Mouse (Mus musculus) kidney, postnatal 25 days (tissue): ENCODE data around the gene Igdcc3.

Experiments used
- DNase-seq, 2 experiments: peaks; one replicate each; pipeline ENCODE4 v3.0.0; 2021; ENCODE audit warnings: mixed read lengths in 2 of 2

Igdcc3 gene

DNA sequence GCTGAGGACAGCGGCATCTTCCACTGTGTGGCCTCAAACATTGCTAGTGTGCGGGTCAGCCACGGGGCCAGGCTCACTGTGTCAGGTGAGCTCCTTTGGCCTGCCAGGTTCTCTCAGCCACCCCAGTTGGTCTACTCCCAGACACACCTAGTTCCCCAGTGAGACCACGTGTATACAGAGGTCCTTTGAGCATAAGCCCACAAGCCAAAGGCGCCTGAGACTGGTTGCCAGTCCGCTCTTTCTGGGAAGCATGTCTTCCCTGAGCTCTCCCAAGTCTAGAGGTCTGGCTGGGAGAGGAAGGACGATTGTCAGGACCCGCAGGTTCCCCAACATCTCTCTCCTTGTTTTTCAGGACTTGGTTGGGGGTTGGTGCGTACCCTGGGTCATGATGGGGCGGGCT, 36.9 kb downstream of the Igdcc3 start:
- no peak for DNase-seq

DNA sequence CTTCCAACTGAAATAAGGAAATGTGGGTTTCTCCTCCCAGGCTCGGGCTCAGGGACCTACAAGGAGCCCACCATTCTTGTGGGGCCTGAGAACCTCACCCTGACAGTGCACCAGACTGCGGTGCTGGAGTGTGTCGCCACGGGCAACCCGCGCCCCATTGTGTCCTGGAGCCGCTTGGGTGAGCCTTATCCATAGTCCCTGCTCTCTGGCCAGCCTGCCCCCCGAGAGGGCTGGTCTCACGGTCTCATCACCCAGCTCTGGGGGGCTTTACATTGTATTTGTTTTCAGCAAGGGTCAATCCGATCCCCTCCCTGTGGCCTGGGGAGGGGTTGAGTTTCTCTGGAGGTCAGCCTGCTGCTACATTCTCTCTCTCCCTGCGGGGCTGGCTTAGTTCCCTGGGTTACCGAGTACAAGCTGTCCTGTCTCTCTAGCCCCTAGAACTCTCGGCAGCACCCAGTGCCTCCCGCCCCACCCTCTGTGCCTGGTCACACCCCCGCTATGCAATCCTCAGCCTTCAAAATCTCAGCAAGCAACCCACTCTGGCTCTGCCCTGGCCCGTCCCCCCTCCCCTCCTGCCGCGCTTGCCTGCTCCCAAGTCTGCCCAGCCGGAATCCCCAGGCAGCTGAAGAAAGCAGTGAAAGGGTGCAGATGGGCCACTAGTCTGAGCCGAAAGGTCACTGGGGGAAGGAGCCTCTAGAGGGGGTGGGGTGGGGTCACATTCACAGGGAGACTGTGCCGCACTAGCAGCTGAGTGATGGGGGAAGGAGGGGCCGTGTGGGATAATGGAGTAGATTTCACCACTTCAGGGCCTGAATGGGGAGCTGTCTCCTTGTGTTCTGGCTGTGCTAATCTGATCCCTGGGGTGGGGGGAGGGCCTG, 37.6 kb downstream of the Igdcc3 start:
- peak in 1 of 2 experiments; percentile 45 for DNase-seq

DNA sequence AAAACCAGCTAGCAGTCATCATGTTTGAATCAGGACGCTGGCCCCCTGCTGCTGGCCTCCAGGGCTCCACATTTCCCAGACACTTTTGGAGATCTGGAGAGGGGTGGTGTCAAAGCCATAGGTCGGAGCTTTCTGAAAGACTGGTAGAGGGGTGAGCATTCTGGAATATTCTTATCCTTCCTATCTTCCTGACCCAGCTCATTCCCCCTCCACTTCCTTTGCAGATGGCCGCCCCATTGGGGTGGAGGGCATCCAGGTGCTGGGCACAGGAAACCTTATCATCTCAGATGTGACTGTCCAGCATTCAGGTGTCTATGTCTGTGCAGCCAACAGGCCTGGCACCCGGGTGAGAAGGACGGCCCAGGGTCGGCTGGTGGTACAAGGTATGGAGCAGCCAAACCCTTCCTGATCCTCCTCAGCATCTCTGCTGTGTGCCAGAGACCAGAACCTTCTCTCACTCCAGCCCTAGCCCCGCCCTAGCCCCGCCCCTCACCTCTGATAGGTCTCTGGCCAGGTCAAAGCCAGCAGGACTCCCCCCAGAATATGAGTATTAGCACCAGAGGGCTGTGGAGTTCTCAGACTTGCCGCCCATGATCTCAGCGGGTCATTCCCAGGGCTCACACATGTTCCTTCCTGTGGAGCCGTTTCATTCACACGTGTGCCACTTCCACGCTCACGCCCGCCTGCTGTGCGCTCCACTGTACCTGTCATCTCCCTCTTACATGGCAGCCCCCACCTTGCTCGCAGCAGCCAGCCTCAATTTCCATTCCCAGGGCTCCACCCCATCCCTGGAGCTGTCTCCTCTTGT, 39.0 kb downstream of the Igdcc3 start:
- no peak for DNase-seq

- DNase-seq, result peak; percentile 84 to 92
These were observed 47.6 kb downstream of the Igdcc3 start for GRCm38 (mm10) chr9:65188599-65188998.

GRCm38 (mm10) chr9:65190306-65190705, 49.3 kb downstream of the Igdcc3 start:
- DNase-seq, result no peak

DNA sequence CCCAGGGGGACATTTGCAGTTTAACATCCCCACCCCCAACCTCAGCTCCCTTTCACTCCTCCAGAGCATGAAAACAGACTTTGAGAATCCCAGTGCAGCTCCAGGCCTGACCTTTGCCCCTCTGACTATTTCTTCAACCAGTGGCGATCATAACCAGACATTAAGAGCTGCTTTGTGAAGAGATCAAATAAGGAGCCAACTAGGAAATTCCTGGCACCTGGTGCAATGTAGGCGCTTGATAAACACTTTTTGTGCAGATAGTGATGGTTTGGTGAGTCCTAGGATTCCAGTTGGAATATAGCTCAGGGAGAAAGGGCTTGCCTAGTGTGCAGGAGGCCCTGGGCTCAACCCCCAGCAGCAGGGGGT, 50.4 kb downstream of the Igdcc3 start:
- DNase-seq, result peak in 1 of 2 experiments; percentile 49

GRCm38 (mm10) chr9:65191755-65192469, 50.9 kb downstream of the Igdcc3 start:
- DNase-seq, result no peak

DNA sequence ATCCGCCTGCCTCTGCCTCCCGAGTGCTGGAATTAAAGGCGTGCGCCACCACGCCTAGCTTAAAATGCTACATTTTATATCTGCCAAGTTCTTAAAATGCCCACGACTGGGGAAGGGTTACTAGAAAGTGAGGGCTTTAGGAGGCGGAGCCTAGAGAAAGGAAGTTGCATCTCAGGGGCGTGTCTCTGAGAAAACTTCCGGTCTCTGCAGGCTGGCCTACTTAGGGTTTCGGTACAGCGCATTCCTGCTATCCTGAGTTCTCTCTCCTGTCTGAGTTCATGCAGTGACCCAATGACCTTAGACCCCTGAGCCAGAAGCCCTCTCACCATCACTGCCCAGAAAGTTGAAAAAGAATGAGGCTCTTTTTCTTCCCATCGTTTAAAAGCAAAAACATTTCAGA, 52.2 kb downstream of the Igdcc3 start:
- no peak for DNase-seq

DNA sequence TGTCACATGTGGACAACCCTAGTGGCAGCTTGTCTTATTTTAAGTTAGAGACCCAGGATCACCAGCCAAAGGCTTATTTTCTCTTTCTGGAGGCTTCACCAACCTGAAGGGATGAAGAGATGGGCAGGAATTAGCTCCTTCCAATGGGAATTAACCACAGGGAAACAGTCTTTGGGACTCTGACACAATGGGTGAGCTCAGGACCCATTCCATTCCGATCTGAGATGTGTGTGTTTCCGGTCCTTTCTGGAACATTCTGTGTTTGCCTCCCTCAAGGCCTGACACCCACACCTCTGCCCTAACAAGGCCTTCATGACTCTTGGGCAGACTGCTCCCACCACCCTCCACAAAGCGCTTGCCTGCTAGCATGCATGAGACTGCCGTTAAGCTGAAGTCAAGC, 54.1 kb downstream of the Igdcc3 start, which contains the start of gene Parp16:
Parp16 (plus strand) TSS at position 301 of the 400 bp plus-strand sequence.
- DNase-seq, result no peak

DNA sequence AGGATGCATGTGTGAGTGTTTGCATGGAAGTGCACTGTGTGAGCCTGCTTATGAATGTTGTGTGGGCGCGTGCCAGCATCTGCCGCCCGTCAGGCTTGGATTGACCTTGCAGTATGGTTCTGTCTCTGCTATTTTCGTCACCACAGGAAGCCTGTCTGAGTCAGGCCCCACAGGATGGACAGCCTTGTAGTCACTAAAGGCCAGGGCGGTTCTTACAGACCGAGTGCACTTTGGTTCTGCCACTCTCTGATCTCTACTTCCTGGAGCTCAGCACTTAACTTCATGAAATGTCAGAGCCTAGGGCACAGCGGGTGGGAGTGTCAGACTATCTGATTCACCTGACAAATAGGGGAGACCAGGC, 54.6 kb downstream of the Igdcc3 start:
- DNase-seq, result peak; percentile 58 to 79

- no peak for DNase-seq
These were observed 55.2 kb downstream of the Igdcc3 start for GRCm38 (mm10) chr9:65195982-65196737.

GRCm38 (mm10) chr9:65196738-65197569, 56.0 kb downstream of the Igdcc3 start:
- peak; percentile 93 to 96 for DNase-seq

DNA sequence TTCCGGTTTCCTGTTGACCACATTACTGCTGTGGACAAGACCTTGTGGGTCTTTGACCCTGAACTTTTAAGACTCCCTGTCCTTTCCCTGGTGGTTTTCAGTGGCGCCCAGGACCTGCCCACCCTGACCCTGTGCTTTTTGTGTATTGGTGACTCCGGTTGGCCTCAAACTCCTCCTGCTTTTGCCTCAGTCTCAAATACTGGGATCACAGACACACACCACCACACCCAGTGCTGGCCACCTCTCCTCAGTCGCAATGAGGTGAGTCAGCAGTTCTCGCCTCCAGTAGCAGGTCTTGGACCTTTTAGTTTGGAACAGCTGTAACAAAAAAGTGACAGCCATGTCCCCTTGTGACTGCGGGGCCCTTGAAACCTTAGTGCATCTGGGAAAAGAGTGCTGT, 56.8 kb downstream of the Igdcc3 start:
- DNase-seq, result no peak

- DNase-seq, result no peak
These were observed 58.7 kb downstream of the Igdcc3 start for GRCm38 (mm10) chr9:65199723-65200122.

DNA sequence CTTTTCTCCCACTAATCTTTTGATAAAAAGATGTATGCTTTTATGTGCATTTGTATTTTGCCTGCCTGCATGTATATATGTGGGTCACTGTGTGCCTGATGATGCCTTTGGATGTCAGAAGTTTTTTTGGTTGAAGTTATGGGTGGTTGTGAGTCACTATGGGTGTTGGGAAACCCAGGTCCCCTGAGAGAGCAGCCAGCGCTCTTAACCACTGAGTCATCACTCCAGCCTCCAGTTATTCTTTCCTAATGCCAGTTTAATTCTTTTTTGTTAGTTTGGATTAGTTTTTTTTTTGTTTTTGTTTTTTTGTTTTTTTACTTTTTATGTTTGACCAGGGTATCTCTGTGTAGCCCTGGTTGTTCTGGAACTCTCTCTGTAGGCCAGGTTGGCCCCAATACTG, 59.6 kb downstream of the Igdcc3 start:
- DNase-seq, result peak in 1 of 2 experiments; percentile 56

DNA sequence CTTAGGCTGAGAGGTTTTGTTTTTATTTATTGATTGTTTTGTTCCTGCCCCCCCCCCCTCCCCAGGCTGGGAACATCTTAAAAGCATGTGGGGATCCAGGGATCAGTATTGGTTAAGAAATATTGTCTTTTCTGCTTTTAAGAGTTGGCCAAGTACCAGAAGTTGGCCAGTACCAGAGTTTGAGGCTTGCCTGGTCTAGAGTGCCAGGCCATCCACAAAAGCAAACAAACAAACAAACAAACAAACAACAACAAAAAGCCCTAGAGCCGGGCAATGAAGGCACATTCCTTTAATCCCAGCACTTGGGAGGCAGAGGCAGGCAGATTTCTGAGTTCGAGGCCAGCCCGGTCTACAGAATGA, 60.0 kb downstream of the Igdcc3 start:
- no peak for DNase-seq

DNA sequence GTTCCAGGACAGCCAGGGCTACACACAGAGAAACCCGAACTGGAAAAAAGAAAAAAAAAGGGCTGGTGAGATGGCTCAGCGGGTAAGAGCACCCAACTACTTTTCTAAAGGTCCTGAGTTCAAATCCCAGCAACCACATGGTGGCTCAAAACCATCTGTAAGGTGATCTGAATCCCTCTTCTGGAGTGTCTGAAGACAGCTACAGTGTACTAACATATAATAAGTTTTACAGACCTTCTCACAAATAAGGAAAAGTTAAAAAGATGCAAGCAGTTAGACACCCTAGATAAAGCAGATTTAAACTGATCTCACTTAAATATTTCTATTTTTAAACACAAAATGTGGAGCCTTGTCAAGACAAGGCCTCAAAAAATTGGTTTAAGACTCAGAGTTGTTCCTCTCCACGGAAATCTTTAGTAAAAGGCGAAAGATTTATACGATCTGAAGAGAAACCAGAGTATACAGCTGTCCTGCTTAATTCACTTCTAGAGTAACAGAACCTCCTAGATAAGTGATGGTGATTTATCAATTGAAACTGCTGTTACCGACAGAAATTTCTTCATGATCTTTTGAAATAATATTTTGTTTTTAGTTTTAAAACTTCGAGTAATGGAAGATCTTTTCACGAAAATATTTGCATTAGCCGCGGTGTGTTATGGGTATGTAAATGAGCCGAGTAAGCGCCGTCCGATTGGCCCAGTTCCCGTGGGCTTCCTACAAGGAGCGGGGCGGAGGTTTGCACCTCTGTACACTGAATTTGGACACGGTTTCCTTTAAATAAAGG, 60.6 kb downstream of the Igdcc3 start:
- peak; percentile 93 for DNase-seq

DNA sequence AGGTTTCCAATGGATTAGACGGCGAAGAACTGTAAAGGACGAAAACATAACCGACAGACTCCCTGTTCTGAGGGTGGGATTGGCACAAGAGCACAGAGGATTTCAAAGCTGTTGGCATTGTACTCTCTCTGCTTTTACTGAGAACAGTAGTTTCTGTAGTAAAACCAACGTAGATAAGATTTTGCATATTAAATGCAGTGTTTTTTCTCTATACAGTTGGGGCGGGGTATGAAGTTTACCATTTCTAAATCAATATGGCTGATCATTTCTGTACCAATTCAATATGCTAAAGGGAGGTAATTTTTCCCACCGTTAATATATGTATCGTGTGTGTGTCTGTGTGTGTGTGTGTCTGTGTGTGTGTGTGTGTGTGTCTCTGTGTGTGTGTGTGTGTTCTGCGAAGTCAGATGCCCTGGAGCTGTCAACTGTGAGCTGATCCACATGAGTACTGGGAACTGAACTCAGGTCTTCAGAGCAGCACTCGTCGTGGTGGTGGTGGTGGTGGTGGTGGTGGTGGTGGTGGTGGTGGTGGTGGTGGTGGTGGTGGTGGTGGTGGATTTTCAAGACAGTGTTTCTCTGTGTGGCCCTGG, 61.3 kb downstream of the Igdcc3 start:
- no peak for DNase-seq

- peak; percentile 50 to 75 for DNase-seq
These were observed 64.2 kb downstream of the Igdcc3 start for GRCm38 (mm10) chr9:65205049-65205815.
